In the genomic region with DNA sequence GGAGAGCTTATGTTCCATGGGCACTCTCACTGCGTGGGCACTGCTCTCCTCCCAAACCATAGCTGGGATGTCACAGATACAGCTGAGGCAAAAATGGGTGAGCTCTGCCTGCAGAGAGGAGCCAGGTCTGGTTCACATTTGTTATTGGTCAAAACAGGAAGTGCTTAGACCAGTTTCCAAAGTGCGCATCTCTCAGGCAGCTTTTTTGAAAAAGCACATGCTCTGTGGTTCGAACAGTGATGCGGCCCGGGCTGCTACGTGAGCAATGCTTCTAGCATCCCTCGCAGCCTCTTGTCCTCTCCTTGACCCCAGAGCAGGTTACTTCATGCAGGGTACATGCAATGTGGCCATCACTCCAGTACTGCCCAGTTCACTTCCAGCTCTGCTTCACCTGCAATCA, we compare ENCODE assay signal across 18 mouse cellular contexts.
"Had no signal": no experiment of that assay in that cellular context is flagged by ENCODE, and none has a peak within 500 bp of the region (broad histone marks: within the 10 kb centered on the region; RNA-seq: fewer than 3 reads in every experiment).

No protein-coding gene starts in this region.

- ATAC-seq: lung, postnatal 0 days; midbrain, embryonic 16.5 days had no signal

- H3K9ac ChIP-seq: limb, embryonic 13.5 days; liver, embryonic 15.5 days; midbrain, embryonic 12.5 days; neural tube, embryonic 12.5 days had no signal

- DNase-seq: kidney, adult 11 months; kidney, adult 9 months; kidney, postnatal 4 days; lung, adult 2 months; lung, postnatal 36 days; retina, postnatal 1 day; right cerebral cortex, postnatal 4 days; spleen, adult 18-20 months; thymus, adult 18-20 months; thymus, postnatal 25 days had no signal

- H3K27me3 ChIP-seq: limb, embryonic 13.5 days; liver, embryonic 15.5 days; midbrain, embryonic 12.5 days; neural tube, embryonic 12.5 days had no signal

- H3K27ac ChIP-seq: kidney, postnatal 0 days; layer of hippocampus, adult 2 months; limb, embryonic 13.5 days; liver, embryonic 15.5 days; midbrain, embryonic 12.5 days; neural tube, embryonic 12.5 days had no signal

- H3K4me1 ChIP-seq: liver, embryonic 15.5 days had no signal

- H3K36me3 ChIP-seq: limb, embryonic 13.5 days; liver, embryonic 15.5 days; midbrain, embryonic 12.5 days; neural tube, embryonic 12.5 days had no signal

- H3K4me2 ChIP-seq: limb, embryonic 13.5 days; liver, embryonic 15.5 days; midbrain, embryonic 12.5 days; neural tube, embryonic 12.5 days had no signal

- H3K9me3 ChIP-seq: liver, embryonic 15.5 days; midbrain, embryonic 12.5 days; neural tube, embryonic 12.5 days had no signal

- H3K4me3 ChIP-seq: layer of hippocampus, adult 2 months; limb, embryonic 13.5 days; liver, embryonic 15.5 days; midbrain, embryonic 12.5 days; neural tube, embryonic 12.5 days had no signal
